Mouse (Mus musculus) gastrocnemius, adult 18-20 months (tissue): Measurements from ENCODE around the gene Olfr95. TPM values are rescaled to one million over a fixed set of nuclear protein-coding genes. Genes with fewer than 3 reads are reported as not detected.
"Not testable (repeated sequence)": the region's sequence is repeated elsewhere in the genome, so short reads cannot be mapped to it uniquely, and the experiment has no call there.

ENCODE experiments used
- DNase-seq: peaks from one replicate; pipeline ENCODE4 v3.0.0; 2021; ENCODE audit warnings: low spot score
- long read RNA-seq, 2 experiments: library from polyadenylated mRNA; stranded (forward); transcript quantifications; one replicate each; pipeline ENCODE4 v2.0.0; 2021
- total RNA-seq, 2 experiments: library from RNA; stranded (reverse); gene quantifications; 2 replicates each; pipeline ENCODE4 v1.2.3; 2021

The Olfr95 gene
- not detected for total RNA-seq
- long read RNA-seq, experiment 1, result 0 reads
- long read RNA-seq, experiment 2, result 0 reads

- no peak for DNase-seq
These were observed at the start of gene Olfr95 for GRCm38 (mm10) chr17:37213018-37213417. Gene Olfr95, minus strand, starts transcription at chr17:37213118.

DNA sequence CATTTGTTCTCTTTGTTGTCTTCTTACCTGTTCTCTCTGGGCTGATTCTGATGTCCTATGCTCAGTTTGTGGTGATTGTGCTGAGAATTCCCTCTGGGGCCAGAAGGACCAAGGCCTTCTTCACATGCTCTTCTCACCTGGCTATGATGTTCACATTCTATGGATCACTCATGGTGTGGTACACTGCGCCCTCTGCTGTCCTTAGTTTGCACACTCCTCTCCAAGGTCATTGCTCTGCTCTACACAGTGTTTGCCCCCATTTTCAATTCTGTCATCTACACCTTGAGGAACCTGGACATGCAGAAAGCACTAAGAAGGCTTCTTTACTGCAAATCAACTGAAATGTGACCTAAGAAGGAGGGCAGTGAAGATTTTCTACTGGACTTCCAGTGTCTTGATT lies 37.6 kb upstream of the Olfr95 start:
- DNase-seq, result no peak

GRCm38 (mm10) chr17:37249460-37249859 lies 36.5 kb upstream of the Olfr95 start:
- no peak for DNase-seq

DNA sequence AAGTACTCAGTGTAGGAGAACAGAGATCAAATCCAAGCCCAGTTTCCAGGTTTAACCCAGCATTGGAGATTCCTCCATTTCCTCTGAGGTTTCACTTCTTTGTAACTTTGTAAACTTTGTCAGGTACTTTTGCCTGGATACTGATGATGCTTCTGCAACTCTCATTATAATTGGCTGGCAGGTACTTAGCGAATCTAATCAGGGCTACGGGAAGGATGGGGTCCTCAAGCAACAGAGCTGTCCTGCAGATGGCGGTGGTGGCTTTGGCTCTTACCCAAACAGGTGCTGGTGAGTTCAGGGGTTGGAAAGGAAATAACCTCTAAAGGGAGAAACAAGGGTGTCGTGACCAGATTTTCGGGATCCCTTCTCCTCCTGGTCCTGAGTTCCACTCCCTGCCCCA lies 33.8 kb upstream of the Olfr95 start:
- peak; percentile 51 for DNase-seq

DNA sequence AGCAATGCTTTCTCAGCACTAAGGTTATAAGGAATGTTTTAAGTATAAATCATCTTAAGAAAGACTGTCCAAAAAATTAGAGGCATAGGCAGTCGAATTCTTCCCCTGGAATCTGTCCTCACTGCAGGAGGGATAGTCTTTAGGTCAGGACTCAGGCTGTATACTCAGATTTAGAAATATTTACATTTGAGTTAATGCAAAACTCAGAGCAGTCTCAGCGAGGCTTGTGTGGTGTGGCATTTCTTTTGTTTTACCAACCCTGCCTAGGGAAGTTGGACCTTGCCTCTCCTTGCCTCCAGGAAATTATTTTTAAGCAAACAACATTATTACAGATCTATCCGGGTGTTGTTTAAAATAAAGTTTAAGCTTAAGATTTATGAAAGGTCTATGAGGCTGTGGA lies 29.3 kb upstream of the Olfr95 start:
- no peak for DNase-seq

DNA sequence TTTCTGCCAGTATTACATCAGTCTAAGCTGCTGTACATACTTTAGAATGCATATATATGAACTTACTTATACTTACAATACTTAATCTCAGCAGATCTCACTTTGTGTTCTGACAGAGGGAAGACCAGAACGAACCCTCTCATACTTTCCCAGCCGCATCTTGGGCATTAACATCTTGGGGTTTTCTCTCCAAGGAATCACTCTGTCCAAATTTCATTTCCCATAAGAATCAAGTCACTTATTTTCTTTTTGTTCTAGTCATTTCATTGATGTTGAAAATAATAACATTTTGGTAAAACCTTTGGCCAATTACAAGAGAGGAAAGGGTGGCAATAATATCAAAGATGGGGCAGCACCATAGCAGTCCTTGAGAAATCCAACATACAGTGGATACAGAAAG lies 24.3 kb upstream of the Olfr95 start, which contains the start of gene Olfr97:
Olfr97 (minus strand) TSS at position 101 of the 400 bp plus-strand sequence.
- DNase-seq, result not testable (repeated sequence)

DNA sequence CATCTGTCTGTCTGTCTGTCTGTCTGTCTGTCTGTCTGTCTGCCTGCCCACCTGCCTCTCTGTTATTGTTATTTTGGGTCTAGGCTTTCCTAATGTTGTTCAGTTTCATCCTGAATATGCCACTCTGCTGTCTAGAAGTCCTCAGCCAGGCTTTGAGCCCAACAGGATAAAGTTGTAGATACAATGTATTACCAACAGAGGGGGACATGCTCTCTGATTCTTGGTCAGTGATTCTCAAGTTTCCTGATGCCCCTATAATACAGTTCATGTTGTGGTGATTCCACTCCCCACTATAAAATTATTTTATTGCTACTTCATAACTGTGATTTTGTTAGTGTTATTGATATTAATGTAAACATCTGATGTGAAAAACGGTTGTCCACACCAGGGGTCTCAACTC lies 9.0 kb upstream of the Olfr95 start:
- DNase-seq, result no peak

DNA sequence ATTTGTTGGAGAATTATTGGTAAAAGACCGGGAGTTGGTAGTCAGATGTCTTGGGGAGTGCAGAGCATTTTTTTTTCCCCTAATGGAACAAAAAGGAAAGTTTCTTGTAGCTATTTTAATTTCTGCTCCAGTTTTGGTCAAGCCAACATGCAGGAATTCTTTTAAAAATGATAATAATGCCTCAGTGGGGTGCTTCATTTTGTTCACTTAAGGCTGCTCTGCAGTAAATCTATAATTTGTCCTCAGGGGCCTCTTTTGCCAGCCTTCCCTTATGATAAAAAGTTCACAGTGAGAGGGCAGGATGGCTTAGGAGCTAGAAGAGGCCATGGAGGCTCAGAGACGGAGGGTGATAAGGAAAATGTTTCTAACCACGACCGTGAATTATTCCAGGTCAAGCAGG lies 6.9 kb upstream of the Olfr95 start, which contains the start of gene Olfr96:
Olfr96 (plus strand) TSS at position 301 of the 400 bp plus-strand sequence.
- DNase-seq, result no peak

- DNase-seq, result peak; percentile 58
These were observed 5.6 kb upstream of the Olfr95 start for GRCm38 (mm10) chr17:37218486-37218885.

DNA sequence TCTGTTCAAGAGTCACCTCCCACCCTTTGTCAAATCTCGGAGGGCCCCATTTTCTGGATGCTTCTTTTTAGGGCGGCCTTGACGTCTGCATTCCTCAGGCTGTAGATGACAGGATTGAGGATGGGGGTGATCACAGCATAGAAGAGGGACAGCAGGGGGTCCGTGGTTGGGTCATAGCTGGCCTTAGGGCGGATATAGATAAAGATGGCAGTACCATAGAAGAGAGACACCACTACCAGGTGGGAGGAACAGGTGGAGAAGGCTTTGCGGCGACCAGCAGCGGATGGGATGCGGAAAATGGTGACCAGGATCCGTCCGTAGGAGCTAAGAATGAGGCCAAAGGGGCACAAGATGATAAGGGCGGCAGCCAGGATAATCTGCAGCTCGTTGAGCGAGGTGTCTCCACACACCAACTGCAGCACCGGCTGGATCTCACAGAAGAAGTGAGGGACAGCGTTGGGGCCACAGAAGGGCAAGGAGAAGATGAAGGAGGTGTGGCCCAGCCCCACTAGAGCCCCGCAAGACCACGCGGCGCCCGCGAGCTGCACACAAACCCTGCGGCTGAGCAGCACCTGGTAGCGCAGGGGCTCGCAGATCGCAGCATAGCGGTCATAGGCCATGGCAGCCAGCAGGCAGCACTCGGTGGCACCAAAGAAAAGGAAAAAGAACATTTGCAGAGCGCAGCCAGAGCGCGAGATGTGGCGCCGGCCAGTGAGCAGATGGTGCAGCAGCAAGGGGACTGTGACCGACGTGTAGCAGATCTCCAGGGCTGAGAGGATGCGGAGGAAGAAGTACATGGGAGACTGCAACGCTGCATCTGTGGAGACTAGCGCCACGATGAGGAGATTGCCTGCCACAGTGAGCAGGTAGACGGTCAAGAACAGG lies 1.8 kb downstream of the Olfr95 start:
- DNase-seq, result no peak

- DNase-seq, result no peak
These were observed 9.0 kb downstream of the Olfr95 start for GRCm38 (mm10) chr17:37203917-37204236.

DNA sequence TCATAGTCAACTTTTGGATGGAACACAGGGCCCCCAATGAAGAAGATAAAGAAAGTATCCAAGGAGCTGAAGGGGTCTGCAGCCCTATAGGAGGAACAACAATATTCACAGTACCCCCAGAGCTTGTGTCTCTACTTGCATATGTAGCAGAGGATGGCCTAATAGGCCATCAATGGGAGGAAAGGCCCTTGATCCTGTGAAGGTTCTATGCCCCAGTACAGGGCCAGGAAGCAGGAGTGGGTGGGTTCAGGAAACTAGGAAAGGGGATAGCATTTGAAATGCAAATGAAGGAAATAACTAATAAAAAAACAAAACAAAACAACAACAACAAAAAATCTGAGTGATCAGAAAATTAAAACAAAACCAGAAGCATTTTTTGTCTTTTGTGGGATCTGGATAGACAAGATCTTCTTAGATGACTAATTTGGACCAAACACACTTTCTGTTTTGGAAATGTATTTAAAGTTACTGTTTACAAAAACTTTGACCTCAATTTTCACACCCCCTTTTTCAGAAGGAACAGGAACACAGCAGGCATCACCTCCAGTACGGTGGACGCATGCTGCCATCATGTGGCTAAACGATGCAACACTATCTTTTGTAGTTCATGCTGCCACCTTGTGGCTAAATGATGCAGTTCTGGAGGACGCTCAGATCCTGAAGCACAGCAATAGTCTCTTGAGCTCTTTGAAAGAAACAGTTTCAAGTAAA lies 9.6 kb downstream of the Olfr95 start:
- peak; percentile 77 for DNase-seq

- no peak for DNase-seq
These were observed 12.0 kb downstream of the Olfr95 start, which contains the start of gene Olfr94 for GRCm38 (mm10) chr17:37200894-37201293. Gene Olfr94, minus strand, starts transcription at chr17:37200994.

DNA sequence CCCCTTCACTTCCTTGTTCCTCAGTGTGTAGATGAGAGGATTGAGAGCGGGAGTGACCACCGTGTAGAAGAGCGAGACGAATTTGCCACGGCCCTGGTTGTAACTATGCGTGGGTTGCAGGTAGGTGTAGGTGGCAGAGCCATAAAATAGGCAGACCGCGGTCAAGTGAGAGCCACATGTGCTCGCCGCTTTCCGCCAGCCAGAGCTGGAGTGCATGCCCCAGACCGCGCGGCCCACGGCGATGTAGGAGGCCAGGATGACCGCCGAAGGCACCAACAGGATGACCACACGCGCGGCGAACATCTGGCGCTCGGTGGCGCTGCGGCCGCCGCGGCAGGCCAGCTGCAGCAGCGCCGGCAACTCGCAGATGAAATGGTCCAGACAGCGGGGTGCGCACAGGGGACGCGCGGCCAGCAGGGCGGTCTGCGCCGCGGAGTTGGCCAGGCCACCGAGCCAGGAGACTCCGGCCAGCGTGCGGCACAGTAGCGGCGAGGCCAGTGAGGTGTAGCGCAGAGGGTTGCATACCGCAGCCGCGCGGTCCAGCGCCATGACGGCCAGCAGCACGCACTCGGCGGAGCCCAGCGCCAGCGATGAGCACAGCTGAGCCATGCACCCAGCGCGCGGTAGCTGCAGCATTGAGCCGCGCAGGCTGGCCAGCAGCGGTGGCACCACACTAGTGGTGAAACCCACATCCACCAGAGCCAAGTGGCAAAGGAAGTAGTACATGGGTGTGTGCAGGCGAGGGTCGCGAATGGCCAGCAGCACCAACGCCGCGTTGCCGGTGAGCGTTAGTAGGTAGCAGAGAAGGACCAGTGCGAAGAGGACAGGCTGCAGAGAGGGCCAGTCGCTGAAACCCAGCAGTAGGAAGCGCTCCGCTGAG lies 15.8 kb downstream of the Olfr95 start:
- DNase-seq, result no peak

GRCm38 (mm10) chr17:37194782-37195181 lies 18.1 kb downstream of the Olfr95 start:
- no peak for DNase-seq

GRCm38 (mm10) chr17:37193656-37194055 lies 19.3 kb downstream of the Olfr95 start, which contains the start of gene Ubd:
Gene Ubd, plus strand, starts transcription at chr17:37193892.
- no peak for DNase-seq

GRCm38 (mm10) chr17:37193032-37193431 lies 19.9 kb downstream of the Olfr95 start:
- DNase-seq, result no peak

DNA sequence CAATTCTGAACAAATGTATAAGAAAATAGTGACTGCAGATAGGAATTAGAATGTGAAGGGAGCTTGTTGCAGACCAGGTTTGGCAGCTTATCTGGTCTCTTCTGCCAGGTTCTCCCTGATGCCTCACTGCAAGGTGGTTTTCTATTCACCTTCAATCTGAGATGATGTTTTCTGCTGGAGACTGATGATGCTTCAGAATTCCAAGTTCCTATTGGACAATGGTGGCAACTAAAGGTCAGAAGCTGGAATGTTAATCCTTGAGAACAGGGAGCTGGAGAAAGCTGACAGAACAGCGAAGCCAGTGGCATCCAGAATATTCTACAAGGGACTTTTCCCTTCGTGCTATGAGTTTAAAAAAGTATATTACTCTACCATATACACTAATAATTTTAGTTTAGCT lies 22.2 kb downstream of the Olfr95 start:
- DNase-seq, result peak; percentile 39

- DNase-seq, result no peak
These were observed 27.4 kb downstream of the Olfr95 start for GRCm38 (mm10) chr17:37185474-37185873.

DNA sequence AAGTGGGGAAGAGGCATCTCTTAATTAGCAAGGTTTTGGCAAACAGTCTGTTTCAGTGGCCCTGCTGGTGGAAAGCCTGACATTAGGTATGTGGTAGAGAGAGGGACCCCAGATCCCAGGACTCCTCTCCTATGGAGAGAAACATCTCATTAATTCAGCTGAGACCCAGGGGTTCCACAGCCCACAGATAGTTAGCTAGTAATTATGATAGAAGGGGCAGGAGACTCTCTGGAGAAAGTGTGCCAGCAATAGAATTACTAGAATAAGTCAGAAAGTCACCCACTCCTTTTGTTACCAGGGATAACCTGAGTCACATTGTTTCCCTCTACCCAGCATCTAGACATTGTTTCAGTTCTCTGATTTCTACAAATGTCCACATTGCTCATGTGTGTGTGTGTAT lies 51.5 kb downstream of the Olfr95 start, which contains the start of gene Olfr93:
Olfr93 (minus strand) TSS at position 101 of the 400 bp plus-strand sequence.
- DNase-seq, result no peak
